Mouse (Mus musculus): ENCODE measurements around the gene Ubqlnl. TPM values are rescaled to one million over a fixed set of nuclear protein-coding genes. Genes with fewer than 3 reads are reported as not detected.

The Ubqlnl gene
- polyA plus RNA-seq, 1 experiment from 2014 or later: not detected

DNA sequence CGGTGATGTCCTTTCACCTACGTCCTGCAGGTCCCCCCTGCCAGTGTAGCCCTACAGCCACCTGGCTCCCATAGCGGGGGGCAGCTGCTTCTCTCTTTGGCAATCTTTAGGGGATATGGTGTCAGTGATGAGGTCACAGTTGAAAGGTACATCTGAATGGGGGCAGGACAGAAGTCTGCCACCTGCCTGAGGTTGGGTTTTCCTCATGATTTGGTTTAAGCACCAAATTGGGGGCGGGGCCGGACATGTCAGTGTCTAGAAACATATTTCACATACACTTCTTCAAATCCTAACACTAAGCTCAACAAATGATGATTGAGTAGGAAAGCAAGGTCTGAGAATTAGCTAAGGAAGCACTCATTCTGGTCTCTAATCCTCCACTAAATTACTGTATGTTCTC is 20.6 kb downstream of the Ubqlnl start, which contains the start of gene Ubqln5:
Gene Ubqln5 (minus strand): TSS at position 101 of the 400 bp plus-strand sequence.
- no peak within 1 kb of the TSS for H3K27ac ChIP-seq (replicated peaks)
- no peaks in the 10 kb centered on the region for H3K9me3 ChIP-seq (replicated peaks)
- no peaks in the 10 kb centered on the region for H3K27me3 ChIP-seq (replicated peaks)
- ATAC-seq (ENCODE audit: low FRiP score): no peak
- no peaks in the 10 kb centered on the region for H3K36me3 ChIP-seq
- H3K4me1 ChIP-seq: no peaks in the 10 kb centered on the region
- no peak within 1 kb of the TSS for H3K4me2 ChIP-seq
- WGBS: 94% methylated on average over 5 of the region's 5 CpGs
- no peak within 1 kb of the TSS for H3K9ac ChIP-seq (replicated peaks)
- H3K4me3 ChIP-seq (replicated peaks): no peak within 1 kb of the TSS

DNA sequence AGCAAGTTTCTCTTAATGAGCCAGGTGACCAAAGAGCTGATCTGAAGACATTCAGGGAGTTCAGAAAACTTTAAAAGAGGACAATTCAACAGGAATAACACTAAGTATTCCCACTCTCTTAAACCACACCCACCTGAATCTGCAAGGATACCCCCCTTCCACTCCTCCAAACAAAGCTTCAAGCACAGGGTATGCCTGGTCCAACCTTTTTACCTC is 45.7 kb downstream of the Ubqlnl start, which contains the start of gene Olfr646:
Gene Olfr646 (plus strand): TSS at position 117 of the 216 bp plus-strand sequence.
- no peak for ATAC-seq (ENCODE audit: low FRiP score)
- H3K9ac ChIP-seq (replicated peaks): no peak within 1 kb of the TSS
- no peak within 1 kb of the TSS for H3K27ac ChIP-seq (replicated peaks)
- H3K9me3 ChIP-seq (replicated peaks): no peaks in the 10 kb centered on the region
- no peaks in the 10 kb centered on the region for H3K36me3 ChIP-seq
- H3K27me3 ChIP-seq (replicated peaks): no peaks in the 10 kb centered on the region
- no peak within 1 kb of the TSS for H3K4me2 ChIP-seq
- no peak within 1 kb of the TSS for H3K4me3 ChIP-seq (replicated peaks)
- H3K4me1 ChIP-seq: no peaks in the 10 kb centered on the region

DNA sequence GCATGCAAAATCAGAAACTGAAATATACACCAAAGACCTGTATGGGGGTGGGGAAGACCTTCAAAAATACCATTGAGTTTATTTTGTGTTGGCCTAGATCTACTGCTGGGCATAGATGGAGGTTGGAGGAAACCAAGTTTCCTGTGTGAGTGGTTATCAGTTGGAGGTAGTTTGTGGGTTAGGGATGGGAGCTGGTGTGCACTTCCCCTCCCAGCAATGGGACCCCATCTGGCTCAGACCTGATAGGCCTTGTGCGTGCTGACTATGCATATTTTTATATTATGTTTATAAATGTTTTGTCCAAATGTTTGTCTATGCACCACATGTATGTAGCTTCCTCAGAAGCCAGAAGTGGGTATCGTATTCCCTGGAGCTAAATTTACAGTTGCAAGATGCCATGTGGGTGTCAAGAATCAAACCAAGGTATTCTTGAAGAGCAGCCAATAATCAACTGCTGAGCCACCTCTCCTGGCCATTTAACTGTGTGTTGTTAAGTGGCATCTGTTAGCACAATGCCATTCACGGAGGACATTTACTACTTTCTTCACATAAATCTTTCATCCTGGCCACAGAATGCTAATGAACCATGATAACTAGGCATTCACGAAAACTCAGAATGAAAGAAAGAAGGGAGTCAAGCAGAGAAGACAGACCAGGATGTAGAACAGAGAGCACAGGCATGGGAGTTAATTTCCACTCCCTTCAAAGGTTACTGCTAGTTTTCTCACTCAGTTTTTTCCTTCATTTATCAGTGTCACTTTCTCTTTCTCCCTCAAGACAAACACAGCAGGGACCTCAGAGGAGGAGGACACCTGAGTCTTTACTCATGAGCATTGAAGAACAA is 46.2 kb downstream of the Ubqlnl start:
- no peaks in the 10 kb centered on the region for H3K27me3 ChIP-seq (replicated peaks)
- H3K9ac ChIP-seq (replicated peaks): no peak overlapping the region
- 14% methylated on average over 4 of the region's 4 CpGs for WGBS
- no peaks in the 10 kb centered on the region for H3K36me3 ChIP-seq
- no peak overlapping the region for H3K4me2 ChIP-seq
- no peak overlapping the region for H3K4me3 ChIP-seq (replicated peaks)
- H3K9me3 ChIP-seq (replicated peaks): no peaks in the 10 kb centered on the region
- H3K27ac ChIP-seq (replicated peaks): no peak overlapping the region
- no peak for ATAC-seq (ENCODE audit: low FRiP score)
- no peaks in the 10 kb centered on the region for H3K4me1 ChIP-seq

Other genes starting within 250 kb of the Ubqlnl start
- not detected in 2 replicates for gene Olfr65, start 247.1 kb downstream of the Ubqlnl start, polyA plus RNA-seq (2015; fragmentation: Nextera tagmentation; extraction: Ambion mirVana)
- gene Olfr631, start 221.7 kb downstream of the Ubqlnl start, polyA plus RNA-seq (2015; fragmentation: Nextera tagmentation; extraction: Ambion mirVana): not detected in 2 replicates
- gene Olfr632, start 216.2 kb downstream of the Ubqlnl start, polyA plus RNA-seq (2015; fragmentation: Nextera tagmentation; extraction: Ambion mirVana): not detected in 2 replicates
- not detected in 2 replicates for gene Olfr633, start 206.1 kb downstream of the Ubqlnl start, polyA plus RNA-seq (2015; fragmentation: Nextera tagmentation; extraction: Ambion mirVana)
- gene Olfr635, start 179.4 kb downstream of the Ubqlnl start, polyA plus RNA-seq (2015; fragmentation: Nextera tagmentation; extraction: Ambion mirVana): 0.03 TPM in 1 of 2 replicates, not detected in the other
- gene Olfr638, start 151.8 kb downstream of the Ubqlnl start, polyA plus RNA-seq (2015; fragmentation: Nextera tagmentation; extraction: Ambion mirVana): not detected in 2 replicates
- 0.03 TPM in 1 of 2 replicates, not detected in the other for gene Olfr639, start 133.3 kb downstream of the Ubqlnl start, polyA plus RNA-seq (2015; fragmentation: Nextera tagmentation; extraction: Ambion mirVana)
- not detected in 2 replicates for gene Olfr640, start 125.0 kb downstream of the Ubqlnl start, polyA plus RNA-seq (2015; fragmentation: Nextera tagmentation; extraction: Ambion mirVana)
- gene Olfr641, start 115.1 kb downstream of the Ubqlnl start, polyA plus RNA-seq (2015; fragmentation: Nextera tagmentation; extraction: Ambion mirVana): not detected in 2 replicates
- gene Olfr642, start 97.9 kb downstream of the Ubqlnl start, polyA plus RNA-seq (2015; fragmentation: Nextera tagmentation; extraction: Ambion mirVana): not detected in 2 replicates
- gene 4930516K23Rik, start 89.1 kb downstream of the Ubqlnl start, polyA plus RNA-seq (2015; fragmentation: Nextera tagmentation; extraction: Ambion mirVana): not detected in 2 replicates
- gene Olfr644, start 78.7 kb downstream of the Ubqlnl start, polyA plus RNA-seq (2015; fragmentation: Nextera tagmentation; extraction: Ambion mirVana): not detected in 2 replicates
- not detected in 2 replicates for gene Olfr645, start 65.1 kb downstream of the Ubqlnl start, polyA plus RNA-seq (2015; fragmentation: Nextera tagmentation; extraction: Ambion mirVana)
- not detected in 2 replicates for gene Olfr646, start 45.7 kb downstream of the Ubqlnl start, polyA plus RNA-seq (2015; fragmentation: Nextera tagmentation; extraction: Ambion mirVana)
- not detected in 2 replicates for gene Ubqln5, start 20.7 kb downstream of the Ubqlnl start, polyA plus RNA-seq (2015; fragmentation: Nextera tagmentation; extraction: Ambion mirVana)
- not detected in 2 replicates for gene Olfr643, start 13.2 kb downstream of the Ubqlnl start, polyA plus RNA-seq (2015; fragmentation: Nextera tagmentation; extraction: Ambion mirVana)
- not detected in 2 replicates for gene Ubqln3, start 7.3 kb downstream of the Ubqlnl start, polyA plus RNA-seq (2015; fragmentation: Nextera tagmentation; extraction: Ambion mirVana)
- not detected in 2 replicates for gene Olfm5, start 14.3 kb upstream of the Ubqlnl start, polyA plus RNA-seq (2015; fragmentation: Nextera tagmentation; extraction: Ambion mirVana)
- 0.37 and 0.42 TPM in 2 replicates for gene Olfr648, start 32.8 kb upstream of the Ubqlnl start, polyA plus RNA-seq (2015; fragmentation: Nextera tagmentation; extraction: Ambion mirVana)
- gene Olfr649, start 45.4 kb upstream of the Ubqlnl start, polyA plus RNA-seq (2015; fragmentation: Nextera tagmentation; extraction: Ambion mirVana): not detected in 2 replicates
- gene Trim6, start 68.2 kb upstream of the Ubqlnl start, polyA plus RNA-seq (2015; fragmentation: Nextera tagmentation; extraction: Ambion mirVana): 0.54 and 1.1 TPM in 2 replicates
- gene Trim34a, start 93.9 kb upstream of the Ubqlnl start, polyA plus RNA-seq (2015; fragmentation: Nextera tagmentation; extraction: Ambion mirVana): 0.72 and 2.2 TPM in 2 replicates
- 0.15 and 0.34 TPM in 2 replicates for gene Trim5, start 137.5 kb upstream of the Ubqlnl start, polyA plus RNA-seq (2015; fragmentation: Nextera tagmentation; extraction: Ambion mirVana)
- 2.2 and 4.9 TPM in 2 replicates for gene Trim12a, start 164.9 kb upstream of the Ubqlnl start, polyA plus RNA-seq (2015; fragmentation: Nextera tagmentation; extraction: Ambion mirVana)
- not detected in 2 replicates for gene Trim34b, start 178.9 kb upstream of the Ubqlnl start, polyA plus RNA-seq (2015; fragmentation: Nextera tagmentation; extraction: Ambion mirVana)
- 0.95 and 1.9 TPM in 2 replicates for gene Trim12c, start 202.8 kb upstream of the Ubqlnl start, polyA plus RNA-seq (2015; fragmentation: Nextera tagmentation; extraction: Ambion mirVana)
- gene Trim30b, start 219.3 kb upstream of the Ubqlnl start, polyA plus RNA-seq (2015; fragmentation: Nextera tagmentation; extraction: Ambion mirVana): not detected in 2 replicates